Mouse (Mus musculus): ENCODE data around the gene Fbxo40.

The Fbxo40 gene

GRCm38 (mm10) chr16:36921067-36921613 is 69.1 kb downstream of the Fbxo40 start:
- no peak for DNase-seq

- DNase-seq: no peak
Observed at GRCm38 (mm10) chr16:36920410-36920809, 69.9 kb downstream of the Fbxo40 start.

GRCm38 (mm10) chr16:36918505-36918904 is 71.8 kb downstream of the Fbxo40 start:
- no peak for DNase-seq

GRCm38 (mm10) chr16:36914195-36914594 is 76.1 kb downstream of the Fbxo40 start:
- DNase-seq: no peak

All from cerebellum, postnatal 36 days (tissue).